Mouse (Mus musculus) erythroblast, embryonic 14.5 days (primary cell): ENCODE results near the gene Htatsf1.

ENCODE experiments used
- GATA1 ChIP-seq: IDR thresholded peaks from 2 replicates; pipeline ENCODE4 v1.6.1; 2012; ENCODE audit warnings: low read length, inconsistent platforms, mixed read lengths
- TAL1 ChIP-seq: IDR thresholded peaks from 3 replicates; pipeline ENCODE4 v1.6.1; 2012; ENCODE audit warnings: low read length, inconsistent platforms, mixed read lengths

GRCm38 (mm10) chrX:57053993-57054385 is 606 bp downstream of the Htatsf1 start:
- TF ChIP-seq GATA1 (no peak), TAL1 (no peak)
